Mouse (Mus musculus) G1E (cell line): Measurements from ENCODE around the gene AU021092.

Experiments
- CTCF ChIP-seq: IDR thresholded peaks from 2 replicates; pipeline ENCODE4 v1.5.1; 2012; ENCODE audit warnings: low read depth, low read length, inconsistent platforms, mixed read lengths
- GATA1 ChIP-seq: IDR thresholded peaks from 2 replicates; pipeline ENCODE4 v1.6.1; 2012; ENCODE audit warnings: borderline replicate concordance, low read length, inconsistent platforms, mixed read lengths
- GATA2 ChIP-seq: IDR thresholded peaks from 2 replicates; pipeline ENCODE4 v1.6.1; 2012; ENCODE audit warnings: low read depth, low read length, inconsistent platforms, borderline replicate concordance
- POLR2AphosphoS5 ChIP-seq: IDR thresholded peaks from 2 replicates; pipeline ENCODE4 v1.6.1; 2012; ENCODE audit warnings: low read depth, low read length, inconsistent platforms; ENCODE audit not compliant: insufficient replicate concordance
- TAL1 ChIP-seq: conservative IDR thresholded peaks from 2 replicates; pipeline ENCODE4 v1.6.1; 2012; ENCODE audit warnings: low read depth, low read length, inconsistent platforms, mixed read lengths

DNA sequence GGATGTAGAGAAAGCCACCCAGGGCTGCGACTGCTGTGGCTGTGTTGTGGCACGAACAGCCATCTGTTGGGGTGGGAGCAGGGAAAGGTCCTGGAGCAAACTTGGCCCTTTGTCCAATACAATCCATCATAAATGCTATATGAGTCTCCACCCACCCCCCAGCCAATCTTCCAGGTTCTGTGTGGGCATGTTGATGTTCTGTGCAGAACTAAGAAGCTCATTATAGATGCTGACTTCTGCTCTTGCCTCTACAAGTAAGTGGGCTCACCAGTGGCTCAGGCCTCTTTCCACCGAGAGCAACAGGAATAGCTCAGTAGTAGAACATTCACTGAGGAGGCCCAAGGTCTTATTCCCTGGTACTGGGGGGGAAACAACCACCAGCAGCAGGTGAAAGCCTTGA lies 9.9 kb downstream of the AU021092 start:
- TF ChIP-seq CTCF (no peak), TAL1 (no peak), POLR2AphosphoS5 (no peak), GATA1 (no peak), GATA2 (no peak)
